Mouse (Mus musculus) monocyte, adult 5-6 weeks (primary cell): Measurements from ENCODE around the gene Bcar3. TPM values are rescaled to one million over a fixed set of nuclear protein-coding genes. Genes with fewer than 3 reads are reported as not detected.

Experiments
- ATAC-seq: fragments of 153-309, 156-312 bp; replicated peaks from 2 replicates; pipeline ENCODE4 v1.8.0; 2017; ENCODE audit warnings: mild to moderate bottlenecking; ENCODE audit not compliant: low TSS enrichment, insufficient number of reproducible peaks, severe bottlenecking, poor library complexity, low FRiP score
- total RNA-seq: library from RNA; stranded (forward); fragments of 200-1000, 200-491, 200-594 nt; gene quantifications from 3 replicates; pipeline ENCODE4 v1.2.3, GENCODE M21; 2017

The Bcar3 gene
- total RNA-seq, 1 experiment from 2014 or later, result 13.0 TPM

DNA sequence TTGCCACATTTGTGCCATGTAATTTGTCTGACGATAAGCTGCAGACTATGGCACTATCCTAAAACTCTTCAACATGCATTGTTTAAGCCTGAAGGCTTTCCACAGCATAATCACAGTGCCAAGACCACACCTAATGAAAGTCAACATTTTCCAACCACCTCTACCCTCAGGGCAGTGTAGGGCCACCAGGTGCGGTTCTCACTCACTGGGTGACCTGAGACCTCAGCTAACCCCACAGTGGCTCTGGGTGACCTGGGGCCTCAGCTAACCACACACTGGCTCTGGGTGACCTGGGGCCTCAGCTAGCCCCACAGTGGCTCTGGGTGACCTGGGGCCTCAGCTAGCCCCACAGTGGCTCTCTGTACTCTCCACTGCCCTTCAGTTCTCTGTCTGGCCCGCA lies 30.6 kb downstream of the Bcar3 start:
- no peak for ATAC-seq

DNA sequence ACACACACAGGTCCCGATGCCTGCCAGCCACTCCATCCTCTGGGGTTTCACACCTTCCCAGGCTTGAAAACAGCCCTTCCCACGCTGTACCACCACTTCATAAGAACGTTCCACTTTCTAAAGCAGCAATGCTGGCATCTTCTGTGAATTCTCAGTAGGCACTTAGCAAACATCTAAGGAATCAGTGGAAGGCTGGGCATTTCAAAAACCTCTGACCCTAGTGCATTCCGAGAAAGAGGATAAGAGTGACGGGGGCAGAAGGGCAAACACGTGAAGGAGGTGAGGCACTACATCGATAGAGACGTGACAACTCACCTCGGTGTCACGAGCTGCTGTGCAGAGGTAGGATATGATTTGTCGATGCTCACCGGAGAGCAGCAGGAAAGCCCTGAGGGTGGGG lies 36.5 kb downstream of the Bcar3 start:
- no peak for ATAC-seq

DNA sequence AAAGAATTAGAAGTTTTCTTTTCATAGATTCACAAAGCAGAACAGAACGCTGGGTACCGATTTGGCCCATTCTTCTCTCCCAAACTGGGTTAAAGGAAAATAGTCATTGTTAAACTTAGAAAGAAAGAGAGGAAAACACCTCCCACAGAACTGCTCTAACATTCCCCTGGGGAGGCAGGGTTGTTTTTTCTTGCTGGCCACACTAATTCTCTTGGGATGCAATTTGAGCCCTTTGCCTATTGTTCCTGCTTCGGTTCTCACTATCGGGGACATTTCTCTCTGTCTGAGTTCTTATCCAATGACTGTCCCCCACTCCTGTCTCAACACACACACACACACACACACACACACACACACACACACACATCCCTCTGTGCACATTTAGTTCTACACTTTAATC lies 39.6 kb downstream of the Bcar3 start:
- ATAC-seq, result no peak

DNA sequence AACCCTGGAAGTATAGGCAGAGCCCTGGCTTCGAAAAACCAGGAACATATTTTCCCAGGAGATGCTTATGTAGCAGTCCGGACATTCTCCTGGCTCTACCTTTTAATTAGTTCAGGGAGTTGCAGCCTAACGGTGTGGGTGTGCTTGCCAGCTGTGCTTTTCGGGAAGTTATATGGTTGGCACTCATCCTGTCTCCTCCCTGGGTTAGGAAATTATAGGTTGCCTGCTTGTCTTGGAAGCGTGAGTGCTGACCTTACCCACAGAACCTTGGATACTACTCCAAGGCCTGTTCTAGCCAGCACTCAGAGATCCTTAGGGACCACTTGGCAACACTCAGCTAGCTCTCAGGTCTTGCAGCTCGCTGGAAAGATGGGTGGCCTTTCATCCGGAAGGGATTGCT lies 40.0 kb downstream of the Bcar3 start:
- ATAC-seq, result no peak

DNA sequence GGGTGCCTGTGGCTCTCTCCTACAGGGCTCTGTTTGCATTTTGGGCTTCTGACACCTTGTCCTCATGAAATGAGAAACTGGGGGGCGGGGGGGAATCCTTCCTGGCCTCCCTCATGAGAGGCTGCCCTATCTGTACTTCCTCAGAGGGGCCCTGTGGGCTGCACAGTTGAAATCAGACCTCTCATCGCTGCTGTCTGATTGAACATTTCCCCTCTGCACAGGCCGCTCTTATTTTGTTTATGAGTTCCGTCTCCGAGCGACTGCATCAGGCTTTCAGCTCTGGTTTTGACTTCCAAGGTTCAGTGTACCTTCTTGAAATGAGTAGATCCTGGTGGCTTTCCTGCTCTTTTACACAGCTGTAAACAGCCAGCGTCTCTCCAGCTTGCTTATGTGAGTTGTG lies 40.4 kb downstream of the Bcar3 start:
- no peak for ATAC-seq

DNA sequence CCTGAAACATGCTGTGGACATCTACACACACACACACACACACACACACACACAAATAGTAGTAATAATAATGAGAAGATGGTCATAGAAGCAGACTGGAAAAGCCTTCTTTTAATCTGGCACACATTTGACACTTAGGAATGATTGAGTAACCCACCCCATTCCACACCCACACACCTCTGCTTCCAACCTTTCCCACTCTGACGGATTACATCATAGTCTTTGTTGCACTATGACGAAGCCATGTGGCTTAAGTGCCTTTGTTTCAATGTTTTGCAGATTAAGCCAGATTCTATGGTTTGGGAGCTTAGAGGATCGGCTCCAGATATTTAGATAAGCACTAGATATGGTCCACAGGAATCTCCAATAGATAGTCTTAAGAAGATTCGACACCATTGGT lies 42.1 kb downstream of the Bcar3 start:
- no peak for ATAC-seq

DNA sequence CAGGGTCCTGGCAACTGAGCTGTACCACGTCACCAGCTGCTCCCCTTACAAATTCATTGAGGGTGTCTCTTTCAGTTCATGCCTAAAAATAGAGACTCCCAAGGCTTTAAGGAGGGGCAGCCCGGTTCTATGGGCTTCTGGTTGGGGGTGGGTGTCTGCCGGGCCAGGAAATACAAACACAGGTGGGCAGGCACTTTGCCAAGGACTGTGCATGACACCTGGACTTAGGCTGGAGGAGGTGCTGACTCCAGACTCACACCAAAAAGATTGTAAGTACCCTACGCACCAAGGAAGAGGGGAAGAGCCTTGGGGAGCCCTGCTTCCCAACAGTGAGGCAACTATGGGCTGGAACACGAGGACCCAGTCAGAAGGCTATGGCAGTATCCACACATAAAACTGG lies 44.1 kb downstream of the Bcar3 start:
- ATAC-seq, result no peak

DNA sequence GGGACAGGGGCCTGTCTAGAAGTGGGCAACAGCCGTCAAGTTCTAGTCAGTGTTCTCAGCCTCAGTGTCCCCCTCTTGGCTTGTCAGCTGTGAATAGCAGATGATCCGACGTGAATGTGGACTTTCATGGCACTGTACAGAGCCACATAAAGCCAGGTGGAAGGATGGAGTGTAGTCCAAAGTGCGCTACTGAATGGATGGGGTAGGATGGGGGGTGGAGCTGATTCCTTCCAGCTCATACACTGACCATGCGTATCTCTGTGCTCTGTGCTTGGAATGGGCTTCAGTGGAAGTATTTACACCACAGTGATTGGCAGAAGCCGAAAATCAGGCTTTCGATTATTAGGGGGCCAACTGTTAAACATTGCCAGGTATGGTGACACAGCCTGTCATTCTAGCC lies 45.0 kb downstream of the Bcar3 start:
- no peak for ATAC-seq

DNA sequence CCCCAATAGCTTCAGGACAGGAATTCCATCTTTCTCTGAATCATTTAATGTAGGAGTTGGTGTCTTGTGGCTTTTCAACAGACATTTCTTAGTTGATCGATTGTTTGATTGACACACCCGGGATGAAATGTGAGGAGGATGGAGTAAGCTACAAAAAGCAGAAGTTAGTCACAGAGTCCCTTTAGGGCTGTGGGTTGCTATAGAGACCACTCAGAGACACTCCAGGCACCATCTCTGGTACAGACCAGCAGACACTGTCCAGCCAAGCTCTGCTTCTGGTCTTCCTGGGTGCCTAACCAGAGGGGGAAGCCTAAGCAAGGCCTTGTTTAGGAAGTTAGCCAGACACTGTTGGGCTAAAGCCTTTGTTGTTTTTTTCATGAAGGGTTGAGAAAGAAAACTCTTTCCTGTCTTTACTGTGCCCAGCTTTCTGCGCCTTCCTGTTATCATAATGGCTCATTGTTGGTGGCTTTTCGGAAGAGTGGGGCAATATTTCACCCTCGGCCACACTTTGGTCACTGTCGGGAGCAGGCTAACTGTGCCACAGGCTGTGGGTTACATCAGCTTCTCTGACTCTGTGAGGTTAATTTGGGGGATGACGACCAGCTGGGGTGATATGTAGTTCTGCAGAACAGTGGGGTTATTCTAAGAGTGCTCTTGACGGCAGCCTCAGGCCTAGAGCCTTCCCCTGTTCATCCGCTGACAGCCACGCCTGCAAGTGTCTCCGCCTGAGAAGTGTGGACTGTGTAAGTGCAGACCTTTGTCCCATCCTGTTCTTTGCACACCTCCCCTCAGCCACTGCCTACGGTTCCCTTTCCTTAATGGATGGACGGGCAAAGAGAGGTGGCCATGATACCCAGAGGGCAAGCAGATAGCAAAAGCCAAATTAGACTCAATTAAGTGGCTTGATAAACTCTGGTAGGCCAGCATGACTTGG lies 46.5 kb downstream of the Bcar3 start:
- ATAC-seq, result peak; percentile 37

DNA sequence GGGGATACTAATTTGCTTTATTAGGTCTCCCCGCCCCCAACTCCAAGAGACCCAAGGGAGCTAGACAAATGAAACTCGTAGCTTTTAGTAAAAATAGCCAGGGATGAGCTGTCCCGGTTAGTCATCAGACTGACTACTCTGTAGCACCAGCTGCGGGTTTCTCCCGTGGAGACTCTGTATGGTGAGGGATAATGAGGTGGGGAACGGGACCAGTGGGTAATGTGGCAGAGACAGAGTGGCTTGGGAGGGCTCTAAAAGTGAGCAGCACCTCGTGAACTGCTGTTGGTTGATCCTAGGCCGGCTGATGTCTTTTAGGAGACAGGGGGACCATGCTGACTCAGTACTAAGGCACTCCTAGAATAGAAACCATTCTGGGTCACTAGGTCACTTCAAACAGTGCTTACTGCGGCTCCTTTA lies 49.5 kb downstream of the Bcar3 start:
- no peak for ATAC-seq

DNA sequence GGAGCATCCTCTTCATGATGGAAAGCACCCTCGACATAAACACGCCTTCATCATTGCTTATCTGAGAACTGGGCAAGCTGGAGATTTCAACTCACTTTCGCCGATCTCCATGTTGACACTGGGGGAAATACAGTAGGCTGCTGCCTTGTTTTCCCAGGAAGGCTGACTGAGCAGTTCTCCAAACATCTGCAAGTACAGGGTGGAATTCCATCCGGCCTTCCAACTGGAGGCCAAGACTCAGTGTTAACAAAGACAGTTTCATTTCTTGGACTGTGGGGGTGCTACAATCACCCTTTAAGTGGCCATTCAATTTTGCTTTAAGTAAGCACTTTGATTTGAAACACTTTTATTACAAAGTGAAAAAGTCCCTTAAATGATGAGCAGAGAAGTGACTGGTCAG lies 50.4 kb downstream of the Bcar3 start:
- ATAC-seq, result no peak

DNA sequence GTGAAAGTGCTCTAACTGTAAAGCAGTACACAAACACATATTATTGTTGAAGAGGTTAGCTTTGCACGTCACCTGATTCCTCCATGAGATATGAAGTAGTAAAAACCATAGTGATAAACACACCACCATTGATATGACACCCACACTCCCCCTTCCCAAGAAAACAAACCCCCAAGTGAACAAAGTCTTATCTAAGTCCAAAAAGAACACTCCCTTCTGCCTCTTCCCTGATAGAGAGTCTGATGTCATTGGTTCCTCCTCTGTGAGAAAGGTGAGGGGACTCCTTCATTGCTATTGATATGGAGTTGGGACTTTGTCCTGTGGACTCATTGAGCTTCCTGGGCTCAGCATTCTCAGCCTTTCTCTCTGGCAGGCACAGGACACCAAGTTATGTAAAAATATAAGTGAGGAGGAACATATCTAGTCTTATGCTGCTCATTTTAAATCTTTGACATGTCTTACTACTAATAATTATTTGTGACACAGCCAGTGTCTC lies 52.1 kb downstream of the Bcar3 start:
- ATAC-seq, result no peak

DNA sequence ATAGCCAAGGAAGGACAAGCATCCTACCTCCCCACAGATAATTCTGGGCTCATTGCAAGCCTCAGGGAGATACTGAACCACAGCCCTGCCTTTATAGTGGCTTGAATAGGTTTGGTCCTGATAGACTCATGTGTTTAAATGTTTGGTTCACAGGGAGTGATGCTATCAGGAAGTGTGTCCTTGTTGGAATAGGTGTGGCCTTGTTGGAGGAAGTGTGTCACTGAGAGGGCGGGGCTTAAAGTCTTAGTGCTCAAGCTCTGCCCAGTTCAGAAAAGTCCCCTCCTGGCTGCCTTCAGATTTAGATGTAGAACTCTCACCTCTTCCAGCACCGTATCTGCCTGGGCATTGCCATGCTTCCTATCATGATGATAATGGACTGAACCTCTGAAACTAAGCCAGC lies 52.7 kb downstream of the Bcar3 start:
- ATAC-seq, result no peak

DNA sequence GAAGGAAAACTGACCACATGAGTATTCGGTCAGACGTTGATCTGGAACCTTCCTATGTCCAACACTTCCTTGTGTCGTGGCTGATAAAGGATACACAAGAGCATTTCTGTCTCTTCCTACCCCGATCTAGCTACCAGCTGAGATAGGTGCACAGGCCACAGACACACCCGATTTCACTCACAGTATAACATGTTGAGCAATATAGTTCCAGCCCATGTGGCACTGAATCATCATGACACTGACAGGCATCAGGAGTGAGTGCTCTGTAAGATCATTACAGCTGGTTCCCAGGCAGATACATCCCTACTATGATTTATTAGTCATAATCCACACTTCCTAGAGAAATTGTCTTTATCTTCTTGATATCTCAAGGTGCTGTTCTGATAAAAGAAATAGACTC lies 54.7 kb downstream of the Bcar3 start:
- ATAC-seq, result 0 out of 2 replicates have a peak, but pooled peaks have one; percentile 53

DNA sequence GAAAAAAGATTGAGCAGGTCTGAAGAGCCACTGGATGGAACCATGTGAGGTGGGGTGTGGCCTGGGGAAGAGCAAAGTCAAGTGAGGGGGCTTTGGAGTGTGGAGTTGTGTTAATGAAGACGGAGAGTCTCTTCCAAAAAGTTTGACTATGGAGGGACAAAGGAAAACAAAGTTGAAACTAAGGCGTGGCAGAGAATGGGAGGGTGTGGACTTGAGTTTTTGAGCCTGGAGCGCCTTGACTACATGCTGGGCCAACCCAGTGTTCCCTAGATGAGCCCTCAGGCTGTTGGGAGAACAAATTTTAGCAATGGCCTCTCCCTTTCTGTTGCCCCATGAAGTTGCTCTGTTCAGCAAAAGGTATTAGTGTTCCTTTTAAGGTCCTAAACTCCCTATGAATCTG lies 58.9 kb downstream of the Bcar3 start:
- no peak for ATAC-seq

DNA sequence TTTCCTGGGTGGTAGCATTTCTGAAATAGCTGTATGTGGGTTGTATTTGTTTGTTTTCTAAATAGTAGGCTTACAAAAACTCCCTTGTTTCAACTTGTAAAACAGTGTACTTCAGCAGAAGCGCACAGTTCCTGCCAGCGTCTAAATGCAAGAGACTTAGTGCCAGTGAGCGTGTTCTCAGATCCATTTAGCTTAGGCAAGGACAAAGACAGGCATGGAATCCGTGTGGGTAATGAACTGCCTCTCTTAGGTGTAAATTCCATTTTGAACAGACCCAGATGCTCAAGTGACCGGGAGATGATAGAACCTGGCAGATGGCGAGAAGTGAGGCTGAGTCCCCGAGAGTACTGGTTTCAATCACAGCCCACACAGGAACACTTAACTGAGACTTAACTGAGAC lies 65.5 kb downstream of the Bcar3 start:
- no peak for ATAC-seq

DNA sequence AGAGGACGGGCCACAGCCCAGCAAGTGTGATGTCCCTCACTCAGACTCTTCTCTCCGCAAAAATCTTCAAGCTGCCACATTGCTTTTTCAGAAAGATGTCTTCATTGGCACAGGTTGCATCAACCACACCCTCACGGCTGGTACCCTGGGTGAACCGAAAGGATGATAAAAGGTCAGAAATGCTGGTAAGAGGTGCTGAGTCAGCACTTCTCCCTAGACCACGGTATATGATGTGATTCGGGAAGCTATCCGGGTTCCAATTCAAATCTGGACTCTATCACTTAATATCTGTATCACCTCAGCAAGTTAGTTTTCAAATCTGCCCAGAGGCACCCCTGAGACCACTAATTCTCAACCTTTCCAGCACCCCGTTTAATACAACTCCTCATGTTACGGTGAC lies 66.0 kb downstream of the Bcar3 start:
- ATAC-seq, result no peak

DNA sequence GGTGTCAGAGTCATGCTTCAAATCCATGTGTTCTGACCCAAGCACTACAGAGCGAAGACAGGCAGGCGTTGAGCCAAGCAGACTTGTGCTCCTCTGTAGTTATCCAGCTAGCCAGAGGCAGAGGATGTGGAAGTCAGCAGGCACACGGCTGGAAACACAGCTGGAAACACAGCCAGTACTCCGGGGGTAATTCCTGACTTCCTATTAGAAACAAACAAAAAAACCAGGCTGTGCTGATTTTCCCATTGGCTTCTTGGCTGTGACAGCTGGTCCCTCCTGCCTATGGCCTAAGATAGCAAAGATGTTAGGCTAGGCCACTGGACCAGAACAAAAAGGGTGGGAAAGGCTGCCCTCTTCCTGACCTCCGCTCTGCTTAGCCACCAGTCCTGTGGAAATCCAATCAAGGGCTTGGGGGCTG lies 66.8 kb downstream of the Bcar3 start:
- no peak for ATAC-seq

DNA sequence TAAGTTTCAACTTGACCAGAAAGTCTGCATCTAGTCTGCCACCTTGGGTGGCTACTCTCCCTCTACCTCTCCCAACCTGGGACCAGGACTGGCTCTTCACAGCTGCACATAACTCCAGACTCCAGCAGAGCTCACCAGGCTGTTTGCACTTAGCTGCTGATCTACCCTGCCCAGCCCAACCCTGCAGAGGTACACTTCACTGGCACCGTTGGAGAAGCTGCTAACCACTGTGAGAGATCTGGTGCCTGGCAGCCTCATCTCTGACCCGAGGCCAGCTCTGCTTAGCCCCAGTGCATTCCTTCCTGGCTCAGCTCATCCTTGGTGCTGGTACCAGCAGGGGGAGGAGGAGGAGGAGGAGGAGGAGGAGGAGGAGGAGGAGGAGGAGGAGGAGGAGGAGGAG lies 68.8 kb downstream of the Bcar3 start:
- no peak for ATAC-seq

DNA sequence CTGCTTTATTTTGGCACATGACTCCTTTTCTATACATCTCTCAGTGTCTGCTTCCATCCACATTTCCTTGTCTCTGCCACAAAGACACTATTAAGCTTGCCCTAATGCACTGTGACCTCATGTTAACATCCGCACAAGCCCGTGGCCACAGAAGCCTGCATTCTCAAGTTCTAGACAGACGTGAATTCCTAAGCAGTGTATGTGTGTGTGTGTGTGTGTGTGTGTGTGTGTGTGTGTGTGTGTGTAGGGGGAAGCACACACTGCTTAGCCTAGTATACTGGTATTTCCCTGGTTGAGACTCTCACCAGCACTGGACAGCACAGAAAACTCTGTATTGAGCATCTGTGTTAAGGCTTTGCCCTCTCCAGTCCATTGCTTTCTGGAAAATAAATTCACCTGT lies 70.6 kb downstream of the Bcar3 start:
- no peak for ATAC-seq
